Mouse (Mus musculus) lung, postnatal 0 days (tissue): Measurements from ENCODE around the gene Cd79a.

Experiments used
- CTCF ChIP-seq: IDR thresholded peaks from 2 replicates; pipeline ENCODE4 v1.5.1; 2016; ENCODE audit warnings: antibody characterized with exemption, mild to moderate bottlenecking
- EP300 ChIP-seq: IDR thresholded peaks from 2 replicates; pipeline ENCODE4 v1.6.1; 2016; ENCODE audit warnings: antibody characterized with exemption, mild to moderate bottlenecking, control low read depth

GRCm38 (mm10) chr7:24861913-24862312 is 35.3 kb upstream of the Cd79a start, which contains the start of gene Gm9844:
- no peak for TF ChIP-seq CTCF
- no peak for TF ChIP-seq EP300
